Mouse (Mus musculus): ENCODE data around the gene Fyttd1.

DNA sequence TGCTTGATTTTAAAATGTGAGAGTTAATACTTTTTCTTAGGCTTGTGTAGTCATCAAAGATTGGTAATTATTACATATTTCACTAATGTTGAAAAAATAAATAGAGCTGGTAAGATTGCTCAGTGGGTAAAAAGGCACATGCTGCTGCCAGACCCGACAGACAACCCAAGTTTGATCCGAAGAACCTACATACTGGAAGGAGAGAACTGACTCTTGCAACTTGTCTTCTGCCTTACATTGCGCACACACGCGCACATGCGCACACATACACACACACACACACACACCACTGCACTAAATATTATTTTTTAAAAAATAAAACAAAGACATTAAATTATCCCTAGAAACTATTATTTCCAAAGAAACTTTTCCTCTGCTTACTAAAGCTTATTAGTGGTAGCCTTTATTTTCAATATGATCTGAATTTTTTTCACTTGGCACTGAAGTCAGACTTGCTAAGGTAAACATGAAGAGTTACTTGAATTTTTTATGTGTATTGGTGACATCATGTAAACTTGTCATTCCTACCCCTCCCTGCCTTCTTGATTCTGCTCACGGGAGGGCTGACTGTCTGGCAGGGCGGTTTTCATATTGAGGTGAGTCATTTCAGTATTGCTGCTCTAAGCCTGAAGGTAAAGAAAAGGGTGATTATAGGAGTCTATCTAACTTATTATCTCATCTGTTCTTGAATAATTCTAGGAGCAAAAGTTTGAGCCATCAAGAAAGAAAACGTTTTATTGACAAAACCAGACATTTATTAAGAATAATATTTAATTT is 38.2 kb downstream of the Fyttd1 start:
- no peak for TF ChIP-seq POLR2A (IDR thresholded peaks at IDR 0.05; ENCODE audit: insufficient read depth, low read depth, low read length)
- no peak for TF ChIP-seq CTCF (IDR thresholded peaks at IDR 0.05; ENCODE audit: insufficient read depth, low read depth, low read length)
